Mouse (Mus musculus) large intestine, adult 2 months (tissue): ENCODE measurements around the gene Vapa. TPM values are rescaled to one million over a fixed set of nuclear protein-coding genes. Genes with fewer than 3 reads are reported as not detected.

Experiments used
- DNase-seq: peaks from one replicate; pipeline ENCODE4 v3.0.0-alpha.2; 2012; ENCODE audit warnings: low read depth, low spot score
- WGBS: fragments of 180-500 bp; shearing (Covaris S2); methylation state at CpG from one replicate; pipeline ENCODE4 v1.1.7; 2018; 5-methylcytosine and 5-hydroxymethylcytosine counted together
- polyA plus RNA-seq: library from polyadenylated mRNA; depleted of rRNA; stranded (reverse); fragments of >200 nt; gene quantifications from 2 replicates; pipeline ENCODE4 v1.2.3, GENCODE M21; 2012; rRNA removed

Vapa gene
- 23.5 and 32.6 TPM in 2 replicates for polyA plus RNA-seq

- peak; percentile 86 for DNase-seq
- WGBS: under 1% methylated on average over 85 of the region's 85 CpGs
Observed at GRCm38 (mm10) chr17:65613463-65614412, at the start of gene Vapa. Gene Vapa, minus strand, starts transcription at chr17:65613555.

GRCm38 (mm10) chr17:65662662-65663061 is 49.3 kb upstream of the Vapa start:
- no peak for DNase-seq
- 83% methylated on average over 3 of the region's 3 CpGs for WGBS

GRCm38 (mm10) chr17:65658416-65658815 is 45.1 kb upstream of the Vapa start:
- no peak for DNase-seq
- WGBS: 61% methylated on average over 2 of the region's 2 CpGs

- WGBS: 83% methylated on average over 9 of the region's 9 CpGs
- no peak for DNase-seq
Observed at GRCm38 (mm10) chr17:65657958-65658357, 44.6 kb upstream of the Vapa start.

- 90% methylated on average over 6 of the region's 6 CpGs for WGBS
- no peak for DNase-seq
Observed at GRCm38 (mm10) chr17:65656731-65657130, 43.4 kb upstream of the Vapa start.

- DNase-seq: no peak
- 90% methylated on average over 8 of the region's 8 CpGs for WGBS
Observed at GRCm38 (mm10) chr17:65656076-65656475, 42.7 kb upstream of the Vapa start.

- WGBS: 88% methylated on average over 4 of the region's 4 CpGs
- DNase-seq: no peak
Observed at GRCm38 (mm10) chr17:65655608-65656007, 42.3 kb upstream of the Vapa start.

GRCm38 (mm10) chr17:65650598-65650997 is 37.2 kb upstream of the Vapa start:
- DNase-seq: no peak
- 90% methylated on average over 6 of the region's 6 CpGs for WGBS

- no peak for DNase-seq
- WGBS: 87% methylated on average over 2 of the region's 2 CpGs
Observed at GRCm38 (mm10) chr17:65649175-65649493, 35.8 kb upstream of the Vapa start.

- DNase-seq: no peak
- WGBS: 79% methylated on average over 9 of the region's 9 CpGs
Observed at GRCm38 (mm10) chr17:65648371-65649174, 35.2 kb upstream of the Vapa start.

GRCm38 (mm10) chr17:65647961-65648360 is 34.6 kb upstream of the Vapa start:
- 37% methylated on average over 5 of the region's 5 CpGs for WGBS
- DNase-seq: no peak

- no peak for DNase-seq
- WGBS: 62% methylated on average over 6 of the region's 6 CpGs
Observed at GRCm38 (mm10) chr17:65647226-65647625, 33.9 kb upstream of the Vapa start.

GRCm38 (mm10) chr17:65643579-65643978 is 30.2 kb upstream of the Vapa start:
- no peak for DNase-seq
- 69% methylated on average over 5 of the region's 5 CpGs for WGBS

- WGBS: 32% methylated on average over 10 of the region's 10 CpGs
- no peak for DNase-seq
Observed at GRCm38 (mm10) chr17:65643051-65643521, 29.7 kb upstream of the Vapa start.

GRCm38 (mm10) chr17:65642578-65642991 is 29.2 kb upstream of the Vapa start:
- 78% methylated on average over 5 of the region's 5 CpGs for whole genome bisulfite sequencing
- DNase-seq: no peak

- 95% methylated on average over 11 of the region's 11 CpGs for WGBS
- DNase-seq: no peak
Observed at GRCm38 (mm10) chr17:65641734-65642218, 28.4 kb upstream of the Vapa start, which contains the start of gene Txndc2. Gene Txndc2, minus strand, starts transcription at chr17:65642168.

GRCm38 (mm10) chr17:65639144-65639543 is 25.8 kb upstream of the Vapa start:
- DNase-seq: no peak
- 84% methylated on average over 1 of the region's 1 CpGs for WGBS

GRCm38 (mm10) chr17:65635715-65636360 is 22.5 kb upstream of the Vapa start:
- no peak for DNase-seq

GRCm38 (mm10) chr17:65629943-65630342 is 16.6 kb upstream of the Vapa start:
- DNase-seq: no peak
- 82% methylated on average over 6 of the region's 6 CpGs for WGBS

More at GRCm38 (mm10) chr17:65635715-65636360, 22.5 kb upstream of the Vapa start:
- 66% methylated on average over 14 of the region's 14 CpGs for WGBS
